Mouse (Mus musculus) liver, adult 2 months (tissue): ENCODE data around the gene Mtg1. TPM values are rescaled to one million over a fixed set of nuclear protein-coding genes. Genes with fewer than 3 reads are reported as not detected.
"Not testable (repeated sequence)": the region's sequence is repeated elsewhere in the genome, so short reads cannot be mapped to it uniquely, and the experiment has no call there.

Experiments used
- DNase-seq: peaks from one replicate; pipeline ENCODE4 v3.0.0-alpha.2; 2011; ENCODE audit warnings: low read depth, low spot score; ENCODE audit errors: extremely low read depth
- H3K27ac ChIP-seq: fragments of 200-500 bp; replicated peaks from 2 replicates; pipeline ENCODE4 v1.5.1; 2012; ENCODE audit warnings: low read depth, mild to moderate bottlenecking, control low read depth, inconsistent platforms, low read length; ENCODE audit not compliant: insufficient read depth
- H3K27me3 ChIP-seq: fragments of 200-500 bp; 2 replicates; pipeline ENCODE4 v1.6.1; 2012; ENCODE audit warnings: mild to moderate bottlenecking, moderate library complexity, low read length, inconsistent platforms; ENCODE audit not compliant: control insufficient read depth, insufficient read depth
- H3K36me3 ChIP-seq: fragments of 200-500 bp; 2 replicates; pipeline ENCODE4 v1.6.1; 2012; ENCODE audit warnings: low read length, inconsistent platforms; ENCODE audit not compliant: control insufficient read depth, insufficient read depth
- H3K4me1 ChIP-seq: fragments of 200-500 bp; 2 replicates; pipeline ENCODE4 v1.6.1; 2011; ENCODE audit warnings: low read length; ENCODE audit not compliant: control insufficient read depth, insufficient read depth
- H3K4me3 ChIP-seq: fragments of 200-500 bp; 2 replicates; pipeline ENCODE4 v1.5.1; 2011; ENCODE audit warnings: low read depth, mild to moderate bottlenecking, control low read depth, low read length, moderate library complexity; ENCODE audit not compliant: insufficient read depth
- H3K79me2 ChIP-seq: fragments of 200-500 bp; 2 replicates; pipeline ENCODE4 v1.6.1; 2012; ENCODE audit warnings: inconsistent platforms, mild to moderate bottlenecking, low read length, moderate library complexity; ENCODE audit not compliant: control insufficient read depth, insufficient read depth
- H3K9ac ChIP-seq: fragments of 200-500 bp; 2 replicates; pipeline ENCODE4 v1.6.1; 2012; ENCODE audit warnings: low read depth, mild to moderate bottlenecking, control low read depth, inconsistent platforms, low read length
- CTCF ChIP-seq: fragments of 200-500 bp; IDR thresholded peaks from 2 replicates; pipeline ENCODE4 v1.5.1; 2011; ENCODE audit warnings: low read depth, low read length, control low read depth
- POLR2A ChIP-seq: fragments of 200-500 bp; IDR thresholded peaks from 2 replicates; pipeline ENCODE4 v1.6.1; 2011; ENCODE audit warnings: low read length, control low read depth; ENCODE audit not compliant: insufficient read depth; ENCODE audit errors: extremely low read depth
- WGBS: fragments of 180-500 bp; shearing (Covaris S2); methylation state at CpG from one replicate; pipeline ENCODE4 v1.1.7; 2018; 5-methylcytosine and 5-hydroxymethylcytosine counted together
- polyA plus RNA-seq: library from polyadenylated mRNA; depleted of rRNA; stranded (reverse); fragments of >200 nt; gene quantifications from 2 replicates; pipeline ENCODE4 v1.2.3, GENCODE M21; 2012
- total RNA-seq: library from RNA; depleted of rRNA; stranded (reverse); fragments of >200 nt; gene quantifications from 2 replicates; pipeline ENCODE4 v1.2.3, GENCODE M21; 2014

Gene Mtg1
- total and polyA plus RNA-seq, 2 experiments = 17.4 to 29.7 TPM

GRCm38 (mm10) chr7:140124382-140124781 is 13.0 kb upstream of the Mtg1 start:
- Histone ChIP-seq H3K27me3 (no peaks in the 10 kb centered on the region), H3K27ac (no peak overlapping the region), H3K36me3 (peaks cover 12% of the 10 kb centered on the region; the same call in 1 of the 2 replicates), H3K79me2 (no peaks in the 10 kb centered on the region; the same call in 1 of the 2 replicates), H3K9ac (no peak overlapping the region), H3K4me1 (peaks cover 8% of the 10 kb centered on the region), H3K4me3 (no peak overlapping the region)
- WGBS = 98% methylated on average over 1 of the region's 1 CpGs
- DNase-seq = no peak
- TF ChIP-seq POLR2A (no peak), CTCF (no peak)

- peak; percentile 68 for DNase-seq
- Histone ChIP-seq H3K36me3 (peaks cover 19% of the 10 kb centered on the region; the same call in 1 of the 2 replicates), H3K79me2 (no peaks in the 10 kb centered on the region; the same call in 1 of the 2 replicates), H3K27me3 (no peaks in the 10 kb centered on the region), H3K9ac (peak overlapping the region; percentile 87), H3K27ac (peak overlapping the region; percentile 42), H3K4me3 (peak overlapping the region; percentile 68), H3K4me1 (peaks cover 8% of the 10 kb centered on the region)
- 3% methylated on average over 40 of the region's 40 CpGs for WGBS
- TF ChIP-seq POLR2A (0 out of 2 replicates have a peak, but pooled peaks have one; percentile 22), CTCF (no peak)
Observed at GRCm38 (mm10) chr7:140125278-140126021, 11.9 kb upstream of the Mtg1 start.

- Histone ChIP-seq H3K4me1 (peaks cover 8% of the 10 kb centered on the region), H3K36me3 (peaks cover 24% of the 10 kb centered on the region; the same call in 1 of the 2 replicates), H3K27me3 (no peaks in the 10 kb centered on the region), H3K27ac (peak overlapping the region; percentile 42), H3K79me2 (no peaks in the 10 kb centered on the region; the same call in 1 of the 2 replicates), H3K4me3 (peak overlapping the region; percentile 68), H3K9ac (peak overlapping the region; percentile 87)
- TF ChIP-seq CTCF = no peak
- TF ChIP-seq POLR2A = no peak
- 25% methylated on average over 5 of the region's 5 CpGs for WGBS
- DNase-seq = no peak
Observed at GRCm38 (mm10) chr7:140126022-140126350, 11.4 kb upstream of the Mtg1 start.

DNA sequence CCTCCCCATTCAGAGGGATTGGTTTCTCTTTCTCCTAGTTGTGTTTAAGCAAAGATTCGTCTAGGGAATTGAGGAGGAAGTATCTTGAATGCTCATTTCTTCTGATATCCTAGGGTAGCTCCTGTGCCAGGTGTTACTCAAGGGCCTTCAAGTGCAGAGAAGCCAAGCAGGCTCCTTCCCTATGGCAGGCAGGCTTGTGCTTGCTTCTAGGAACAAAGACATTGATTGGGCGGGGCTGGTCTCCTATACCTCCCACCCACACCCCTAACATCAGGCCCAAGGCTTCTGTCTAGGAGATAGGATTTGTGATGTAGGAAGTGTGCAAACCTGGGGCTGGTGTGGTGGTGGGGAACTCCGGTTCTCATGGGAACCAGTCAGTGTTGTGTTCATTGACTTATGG is 10.4 kb upstream of the Mtg1 start:
- TF ChIP-seq POLR2A (no peak), CTCF (no peak)
- Histone ChIP-seq H3K9ac (no peak overlapping the region), H3K36me3 (peaks cover 31% of the 10 kb centered on the region; the same call in 1 of the 2 replicates), H3K79me2 (no peaks in the 10 kb centered on the region; the same call in 1 of the 2 replicates), H3K4me1 (peaks cover 8% of the 10 kb centered on the region), H3K4me3 (no peak overlapping the region), H3K27me3 (no peaks in the 10 kb centered on the region), H3K27ac (no peak overlapping the region)
- DNase-seq = no peak
- WGBS = 86% methylated on average over 3 of the region's 3 CpGs

DNA sequence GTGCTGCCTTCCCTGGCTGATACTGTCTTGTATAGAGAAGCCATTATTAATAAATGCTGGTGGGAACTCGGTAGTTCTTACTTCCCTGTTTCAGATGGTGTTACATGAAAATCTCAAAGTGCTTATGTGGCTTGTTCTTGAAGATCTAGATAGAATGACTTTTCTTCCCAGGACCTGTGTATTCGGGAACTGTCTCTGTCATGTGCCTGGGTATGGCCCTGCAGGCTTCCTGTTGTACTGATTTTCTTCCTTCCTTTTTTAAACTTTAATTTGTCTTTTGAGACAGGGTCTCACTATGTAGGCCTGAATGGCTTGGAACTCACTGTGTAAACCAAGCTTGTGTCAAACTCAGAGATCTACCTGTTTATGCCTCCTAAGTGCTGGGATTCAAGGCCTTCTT is 9.5 kb upstream of the Mtg1 start:
- peak; percentile 34 for DNase-seq
- peaks cover 36% of the 10 kb centered on the region for H3K36me3 ChIP-seq
- peaks cover 8% of the 10 kb centered on the region for H3K4me1 ChIP-seq
- TF ChIP-seq POLR2A (no peak), CTCF (no peak)
- 85% methylated on average over 2 of the region's 2 CpGs for WGBS
- H3K27me3 ChIP-seq = no peaks in the 10 kb centered on the region
- no peaks in the 10 kb centered on the region; the same call in 1 of the 2 replicates for H3K79me2 ChIP-seq
- H3K4me3 ChIP-seq = no peak overlapping the region
- no peak overlapping the region for H3K9ac ChIP-seq
- no peak overlapping the region for H3K27ac ChIP-seq

- not testable (repeated sequence) for H3K79me2 ChIP-seq, H3K27me3 ChIP-seq, H3K27ac ChIP-seq, DNase-seq, H3K9ac ChIP-seq, H3K4me3 ChIP-seq, H3K4me1 ChIP-seq
- WGBS = 93% methylated on average over 7 of the region's 7 CpGs
- peaks cover 41% of the 10 kb centered on the region for H3K36me3 ChIP-seq
Observed at GRCm38 (mm10) chr7:140132184-140132583, 5.2 kb upstream of the Mtg1 start.

GRCm38 (mm10) chr7:140134033-140134432 is 3.3 kb upstream of the Mtg1 start:
- not testable (repeated sequence) for H3K4me1 ChIP-seq, H3K4me3 ChIP-seq, H3K79me2 ChIP-seq, H3K27me3 ChIP-seq, DNase-seq, H3K27ac ChIP-seq, H3K9ac ChIP-seq
- 88% methylated on average over 7 of the region's 7 CpGs for WGBS
- H3K36me3 ChIP-seq = peaks cover 31% of the 10 kb centered on the region
